Mouse (Mus musculus) heart, postnatal 10 days (tissue): ENCODE results near the gene Npw. TPM values are rescaled to one million over a fixed set of nuclear protein-coding genes. Genes with fewer than 3 reads are reported as not detected.

Source experiments
- DNase-seq, 2 experiments: peaks; one replicate each; pipeline ENCODE4 v3.0.0; 2021
- intact Hi-C: fragments of 180-260 bp; cut with DNase I; formaldehyde crosslinking; loops from one replicate; pipeline ENCODE4 v1.15.1; 2025
- total RNA-seq, 2 experiments: library from RNA; stranded (reverse); gene quantifications; 2 replicates each; pipeline ENCODE4 v1.2.3; 2021

Npw gene
- total RNA-seq, 2 experiments from 2014 or later, result not detected

- intact Hi-C loops, result no loop called here
- peak in 1 of 2 experiments; percentile 49 for DNase-seq
Observed at GRCm38 (mm10) chr17:24644030-24644715, 14.1 kb downstream of the Npw start.

DNA sequence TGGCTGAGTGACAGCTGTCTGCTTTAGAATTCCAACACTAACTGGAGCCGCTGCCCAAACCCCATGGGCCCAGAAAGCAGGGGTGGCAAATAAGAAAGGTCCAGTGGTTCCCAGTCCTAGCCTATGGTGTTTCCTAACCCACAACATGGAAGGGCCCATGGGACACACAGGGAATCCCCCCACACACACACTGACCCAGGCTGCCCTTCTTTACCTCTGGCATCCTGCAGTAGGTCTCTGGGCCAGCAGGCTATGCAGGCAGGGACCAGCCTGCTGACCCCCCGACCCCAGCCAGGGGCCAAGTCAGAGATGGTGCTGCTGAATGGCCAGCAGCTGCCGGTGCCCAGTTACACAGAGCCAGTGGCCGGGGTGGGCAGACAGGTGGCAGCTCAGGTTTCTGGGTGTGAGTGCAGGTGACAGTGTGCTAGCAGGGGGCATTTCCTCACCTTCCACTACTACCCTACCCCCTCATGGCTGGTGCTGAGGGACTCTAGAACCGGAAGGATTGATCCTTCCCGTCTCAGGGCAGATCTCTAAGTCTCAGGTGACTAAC is 15.4 kb downstream of the Npw start:
- DNase-seq, result no peak
- intact Hi-C loops, result no loop called here

- intact Hi-C loops, result no loop called here
- no peak for DNase-seq
Observed at GRCm38 (mm10) chr17:24641944-24642343, 16.3 kb downstream of the Npw start.

GRCm38 (mm10) chr17:24640581-24640980 is 17.7 kb downstream of the Npw start:
- no peak for DNase-seq
- intact Hi-C loops, result no loop called here

DNA sequence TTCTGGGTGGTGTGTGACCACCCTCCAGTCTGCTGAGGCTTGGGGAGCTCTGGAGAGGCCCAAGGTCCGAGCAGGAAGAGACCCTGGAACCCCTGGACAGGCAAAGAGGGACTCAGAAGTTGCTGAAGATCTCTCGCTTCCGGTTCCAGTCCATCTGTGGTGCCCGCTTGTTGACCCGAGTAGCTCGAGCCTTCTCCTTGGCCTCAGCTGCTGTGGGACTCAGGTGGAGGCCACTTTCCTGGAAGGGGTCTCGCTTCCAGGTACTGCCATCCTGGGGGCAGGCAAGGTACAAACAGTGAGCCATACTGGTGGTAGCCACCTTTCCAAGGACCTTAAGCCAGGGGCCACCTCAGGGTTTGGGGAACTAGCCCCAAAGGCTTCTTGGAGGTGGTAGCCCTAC is 18.1 kb downstream of the Npw start:
- DNase-seq, result no peak
- intact Hi-C loops, result no loop called here

DNA sequence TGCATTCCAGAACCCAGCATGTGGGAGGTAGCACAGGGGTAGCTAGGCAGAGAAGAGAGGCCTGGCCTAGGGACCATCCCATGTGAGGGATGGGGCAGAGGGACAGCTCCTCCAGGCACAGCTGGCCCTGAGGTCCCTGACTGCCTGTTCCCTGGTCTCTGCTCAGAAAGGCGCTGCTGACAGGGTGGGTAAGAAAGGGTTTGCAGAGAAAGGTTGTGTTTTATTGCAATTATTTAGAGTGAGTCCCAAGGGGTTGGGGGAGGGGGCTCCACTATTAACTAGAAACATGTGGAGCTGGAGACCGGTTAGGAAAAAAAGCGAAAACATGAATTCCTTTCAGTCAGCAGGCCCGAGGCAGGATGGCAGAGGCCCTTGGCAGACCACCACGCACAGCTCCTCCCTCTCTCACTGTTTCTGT is 18.7 kb downstream of the Npw start:
- peak in 1 of 2 experiments; percentile 50 for DNase-seq
- intact Hi-C loops, result no loop called here

DNA sequence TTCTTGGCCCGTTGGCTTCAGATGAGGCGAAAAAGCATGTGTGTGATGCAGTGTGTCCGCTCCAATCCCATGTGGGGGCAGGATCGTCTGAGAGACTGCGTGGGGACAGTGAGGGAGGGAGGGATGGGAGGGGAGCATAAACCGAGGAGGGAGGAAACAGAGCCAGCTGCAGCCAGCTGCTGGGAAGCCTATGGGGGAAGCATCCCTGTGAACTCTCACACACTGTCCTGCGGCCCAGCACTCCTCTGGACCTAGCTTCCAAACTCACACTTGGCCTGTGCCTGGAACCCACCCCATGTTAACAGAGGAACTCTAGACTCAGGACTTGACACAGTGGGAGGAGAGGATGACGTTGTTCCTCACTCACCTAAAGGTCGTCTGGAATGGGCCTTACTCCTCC is 19.4 kb downstream of the Npw start:
- peak; percentile 81 to 86 for DNase-seq
- intact Hi-C loops, result no loop called here

GRCm38 (mm10) chr17:24638214-24638613 is 20.0 kb downstream of the Npw start:
- intact Hi-C loops, result no loop called here
- DNase-seq, result peak in 1 of 2 experiments; percentile 54

DNA sequence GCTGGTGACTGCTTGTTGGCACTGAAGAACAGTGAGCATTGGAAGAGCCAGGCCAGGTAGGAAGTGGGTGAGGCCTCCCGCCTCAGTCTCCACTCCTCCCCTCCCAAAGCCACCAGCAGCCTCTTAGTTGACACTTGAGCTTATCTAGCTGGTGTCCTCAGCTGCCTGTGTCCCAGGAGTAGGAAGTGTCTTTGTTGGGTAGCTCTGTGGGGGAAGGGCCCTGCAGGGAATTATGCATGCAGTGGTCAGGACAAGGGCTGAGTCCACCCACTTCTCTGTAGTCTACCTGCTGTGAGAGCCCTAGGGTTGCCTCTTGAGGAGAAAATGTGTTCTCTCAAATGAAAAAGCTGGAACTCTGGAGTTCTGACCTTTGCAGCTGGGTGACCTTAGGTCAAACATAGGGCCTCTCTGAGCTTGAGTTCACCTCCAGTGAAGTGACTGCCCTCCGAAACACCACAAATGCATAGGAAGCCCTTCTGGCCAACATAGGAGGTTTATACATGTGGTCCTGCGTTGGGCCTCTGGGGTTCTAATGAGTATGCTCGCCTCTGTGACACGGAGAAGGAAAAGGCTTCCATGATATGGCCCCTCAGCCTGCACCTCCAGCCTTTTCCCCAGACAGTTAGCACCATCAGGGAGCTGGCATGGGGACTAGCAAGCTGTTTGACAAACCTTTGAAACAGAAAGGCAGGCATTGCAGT is 21.3 kb downstream of the Npw start:
- intact Hi-C loops, result no loop called here
- no peak for DNase-seq

DNA sequence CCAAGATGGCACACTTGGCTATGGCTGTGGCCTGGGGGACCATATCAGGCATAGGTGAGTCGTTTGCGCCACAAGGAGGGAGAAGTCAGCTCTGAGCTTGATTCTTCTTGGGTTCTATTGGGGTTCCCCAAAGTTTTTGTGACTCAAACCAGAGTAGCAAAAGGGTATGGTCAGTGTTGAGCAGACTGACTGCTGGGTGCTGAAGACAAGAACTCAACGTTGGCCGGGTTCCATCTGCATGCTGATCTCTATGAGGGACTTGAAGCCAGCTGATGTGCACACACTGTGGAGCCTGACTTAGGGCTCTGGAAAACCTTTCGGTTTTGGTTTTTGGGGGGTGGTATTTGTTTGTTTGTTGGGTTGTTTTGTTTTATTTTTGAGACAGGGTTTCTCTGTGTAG is 22.6 kb downstream of the Npw start:
- intact Hi-C loops, result no loop called here
- no peak for DNase-seq

GRCm38 (mm10) chr17:24635024-24635423 is 23.2 kb downstream of the Npw start:
- no peak for DNase-seq
- intact Hi-C loops, result no loop called here

- no peak for DNase-seq
- intact Hi-C loops, result loop anchor here (2.0 kb wide), 1 partner anchor 17 kb away; the partner anchor contains the start of gene Slc9a3r2
Observed at GRCm38 (mm10) chr17:24633831-24634230, 24.4 kb downstream of the Npw start.

DNA sequence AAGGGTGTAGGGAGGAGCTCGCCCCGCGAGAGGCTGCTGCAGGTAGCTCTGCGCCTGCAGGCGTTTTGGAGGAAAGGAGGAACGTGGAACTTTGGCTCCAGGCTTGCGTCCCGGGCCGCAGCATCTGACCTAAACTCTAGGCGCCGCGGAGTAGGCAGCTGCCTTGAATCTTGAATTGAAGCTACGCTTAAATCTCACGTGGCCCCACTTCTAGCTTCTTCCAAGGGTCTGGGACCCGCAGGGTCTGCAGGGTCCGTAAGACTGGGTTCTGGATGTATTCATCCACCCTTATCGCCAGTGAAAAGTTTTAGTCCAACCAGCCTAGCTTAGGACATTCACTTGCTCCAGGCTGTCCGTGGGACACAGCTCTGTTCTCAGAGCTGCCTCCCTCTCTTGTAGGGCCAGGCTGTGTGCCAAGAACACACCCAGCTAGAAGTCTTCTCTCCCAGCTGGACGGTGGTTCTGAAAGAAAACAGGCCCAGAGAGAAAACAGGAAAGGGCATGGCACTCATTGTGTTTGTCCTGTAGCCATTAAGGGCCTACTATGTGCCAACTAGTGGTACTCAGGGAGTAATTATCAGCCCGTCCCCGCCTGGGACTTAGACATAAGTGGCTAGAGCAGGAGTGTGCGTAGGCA is 25.3 kb downstream of the Npw start:
- intact Hi-C loops, result loop anchor here (2.0 kb wide), 1 partner anchor 18 kb away; the partner anchor contains the start of gene Slc9a3r2
- peak; percentile 83 to 85 for DNase-seq

- peak; percentile 86 to 93 for DNase-seq
- intact Hi-C loops, result loop anchor here (2.0 kb wide), 1 partner anchor 19 kb away; the partner anchor contains the start of gene Slc9a3r2
Observed at GRCm38 (mm10) chr17:24632167-24632812, 26.0 kb downstream of the Npw start, which contains the start of the genes Tsc2 and Nthl1. Tsc2 (minus strand) TSS chr17:24632630. Nthl1 (plus strand) TSS chr17:24632680.

GRCm38 (mm10) chr17:24630072-24630471 is 28.2 kb downstream of the Npw start:
- intact Hi-C loops, result no loop called here

GRCm38 (mm10) chr17:24628646-24629045 is 29.6 kb downstream of the Npw start:
- intact Hi-C loops, result loop anchor here (2.0 to 5.0 kb wide), 2 partner anchors 34 to 88 kb away; no protein-coding TSS in a partner anchor
- DNase-seq, result peak; percentile 72 to 86

More at GRCm38 (mm10) chr17:24630072-24630471, 28.2 kb downstream of the Npw start:
- DNase-seq, result no peak

- intact Hi-C loops, result loop anchor here (5.0 kb wide), 1 partner anchor 37 kb away; no protein-coding TSS in a partner anchor
- DNase-seq, result no peak
Observed at GRCm38 (mm10) chr17:24625472-24625871, 32.8 kb downstream of the Npw start.

GRCm38 (mm10) chr17:24617561-24618194 is 40.6 kb downstream of the Npw start:
- intact Hi-C loops, result loop anchor here (5.0 kb wide), 1 partner anchor 35 kb away; the partner anchor contains the start of gene Slc9a3r2
- DNase-seq, result peak in 1 of 2 experiments; percentile 13

- intact Hi-C loops, result no loop called here
Observed at GRCm38 (mm10) chr17:24610711-24611110, 47.5 kb downstream of the Npw start.

GRCm38 (mm10) chr17:24608874-24609273 is 49.4 kb downstream of the Npw start:
- no peak for DNase-seq
- intact Hi-C loops, result no loop called here

More at GRCm38 (mm10) chr17:24610711-24611110, 47.5 kb downstream of the Npw start:
- DNase-seq, result no peak
